Mouse (Mus musculus) hindbrain, embryonic 16.5 days (tissue): Measurements from ENCODE around the gene Slc35f6. TPM values are rescaled to one million over a fixed set of nuclear protein-coding genes. Genes with fewer than 3 reads are reported as not detected.
A peak's percentile ranks its signal among the peaks of the same experiment; 100 is the strongest.

Experiments
- ATAC-seq: fragments of 200-750 bp; cut with Nextera tagmentation; 2 replicates; pipeline ENCODE4 v1.8.0; 2017; ENCODE audit warnings: moderate TSS enrichment, moderate library complexity
- H3K27ac ChIP-seq: fragments of 300-500 bp; sonication (generic); 2 replicates; pipeline ENCODE4 v1.5.1; 2014; ENCODE audit warnings: low read depth, mild to moderate bottlenecking, control low read depth, low read length, moderate library complexity
- H3K27me3 ChIP-seq: fragments of 300-500 bp; sonication (generic); replicated peaks from 2 replicates; pipeline ENCODE4 v1.6.1; 2014; ENCODE audit warnings: low read length; ENCODE audit not compliant: control insufficient read depth, insufficient read depth
- H3K36me3 ChIP-seq: fragments of 300-500 bp; sonication (generic); 2 replicates; pipeline ENCODE4 v1.6.1; 2014; ENCODE audit warnings: mild to moderate bottlenecking, low read length, moderate library complexity, mixed read lengths; ENCODE audit not compliant: control insufficient read depth, insufficient read depth
- H3K4me1 ChIP-seq: fragments of 300-500 bp; sonication (generic); 2 replicates; pipeline ENCODE4 v1.6.1; 2014; ENCODE audit warnings: low read depth, low read length; ENCODE audit not compliant: control insufficient read depth, insufficient read depth
- H3K4me2 ChIP-seq: fragments of 300-500 bp; sonication (generic); 2 replicates; pipeline ENCODE4 v1.6.1; 2014; ENCODE audit warnings: mild to moderate bottlenecking, low read length, control low read depth, moderate library complexity
- H3K4me3 ChIP-seq: fragments of 300-500 bp; sonication (generic); 2 replicates; pipeline ENCODE4 v1.5.1; 2014; ENCODE audit warnings: mild to moderate bottlenecking, low read length, control low read depth, moderate library complexity
- H3K9ac ChIP-seq: fragments of 300-500 bp; sonication (generic); 2 replicates; pipeline ENCODE4 v1.6.1; 2014; ENCODE audit warnings: low read depth, mild to moderate bottlenecking, control low read depth, low read length, moderate library complexity
- H3K9me3 ChIP-seq: fragments of 300-500 bp; sonication (generic); 2 replicates; pipeline ENCODE4 v1.6.1; 2014; ENCODE audit warnings: mild to moderate bottlenecking, low read length, moderate library complexity; ENCODE audit not compliant: control insufficient read depth
- WGBS: fragments of 180-500 bp; shearing (Covaris S2); extraction: QIAGEN DNeasy Blood & Tissue Kit; methylation state at CpG from one replicate; pipeline ENCODE4 v1.1.7; 2014; 5-methylcytosine and 5-hydroxymethylcytosine counted together
- polyA plus RNA-seq: library from polyadenylated mRNA; unstranded; fragments of >200 nt; fragmentation: Nextera tagmentation; extraction: Ambion mirVana; gene quantifications from 2 replicates; pipeline ENCODE4 v1.2.1, GENCODE M21; 2015

Gene Slc35f6
- polyA plus RNA-seq, result 33.6 and 35.4 TPM in 2 replicates

DNA sequence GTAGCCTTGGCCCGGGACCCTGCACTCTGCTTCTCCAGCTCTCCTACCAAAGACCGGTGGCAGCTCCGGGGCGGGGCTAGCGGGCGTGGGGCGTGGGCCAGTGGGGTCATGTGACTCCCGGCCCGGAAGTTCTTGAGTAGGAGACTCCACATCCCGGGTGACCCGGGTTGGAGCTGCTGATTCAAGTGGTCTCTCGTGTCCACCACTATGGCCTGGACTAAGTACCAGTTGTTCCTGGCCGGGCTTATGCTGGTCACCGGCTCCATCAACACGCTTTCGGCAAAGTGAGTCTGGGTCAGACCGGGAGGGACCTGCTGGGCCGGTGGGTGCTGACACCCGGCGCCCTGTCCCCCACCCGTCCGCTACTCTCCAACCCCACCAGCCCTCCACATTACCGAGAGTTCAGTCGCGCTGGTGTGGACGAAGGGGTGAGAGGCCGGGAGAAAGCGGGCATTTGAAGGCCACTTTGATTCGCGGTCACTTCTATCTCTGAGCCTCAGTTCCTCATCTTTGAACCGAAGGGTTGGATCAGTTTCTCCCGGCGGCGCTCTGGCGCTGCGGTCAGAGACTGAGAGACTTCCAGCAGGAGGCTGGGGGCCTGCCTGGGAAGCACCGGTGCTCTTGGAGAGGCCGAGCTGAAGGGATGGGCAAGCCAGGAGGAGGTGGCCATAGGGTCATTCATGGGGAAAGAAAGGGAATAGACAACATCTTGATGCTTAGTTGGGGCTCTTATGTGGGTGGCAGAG lies at the start of gene Slc35f6:
Gene Slc35f6 (plus strand): TSS at position 119 of the 746 bp plus-strand sequence.
- peak within 1 kb of the TSS; percentile 78 for H3K4me3 ChIP-seq
- under 1% methylated on average over 36 of the region's 38 CpGs for WGBS
- H3K27ac ChIP-seq, result peak within 1 kb of the TSS; percentile 79
- H3K9ac ChIP-seq, result peak within 1 kb of the TSS; percentile 79
- H3K4me1 ChIP-seq, result peaks cover 13% of the 10 kb centered on the region
- no peaks in the 10 kb centered on the region for H3K9me3 ChIP-seq
- peak within 1 kb of the TSS; percentile 87 for H3K4me2 ChIP-seq
- H3K36me3 ChIP-seq, result no peaks in the 10 kb centered on the region
- no peaks in the 10 kb centered on the region for H3K27me3 ChIP-seq
- peak; percentile 96 for ATAC-seq

DNA sequence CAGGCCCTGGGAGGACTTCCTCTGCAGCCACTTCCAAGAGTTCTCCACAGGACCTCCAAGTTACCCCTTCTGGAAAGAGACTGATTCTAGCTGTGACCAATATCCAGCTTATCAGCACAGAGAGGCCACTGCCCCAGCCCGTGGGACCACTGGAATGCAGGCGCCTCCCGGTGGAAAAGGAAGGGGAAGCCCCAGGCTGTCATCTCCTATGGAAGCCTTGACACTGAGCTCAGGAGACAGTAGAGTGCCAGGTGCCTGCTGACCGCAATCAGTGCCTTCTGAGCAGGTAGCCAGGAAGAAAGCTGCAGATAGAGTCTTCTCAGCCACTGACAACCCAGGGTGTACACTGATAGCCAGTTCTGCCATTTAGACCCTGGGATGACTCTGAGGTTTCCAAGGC lies 46.3 kb upstream of the Slc35f6 start:
- WGBS, result 43% methylated on average over 4 of the region's 4 CpGs
- no peak for ATAC-seq
- no peak overlapping the region for H3K4me2 ChIP-seq

DNA sequence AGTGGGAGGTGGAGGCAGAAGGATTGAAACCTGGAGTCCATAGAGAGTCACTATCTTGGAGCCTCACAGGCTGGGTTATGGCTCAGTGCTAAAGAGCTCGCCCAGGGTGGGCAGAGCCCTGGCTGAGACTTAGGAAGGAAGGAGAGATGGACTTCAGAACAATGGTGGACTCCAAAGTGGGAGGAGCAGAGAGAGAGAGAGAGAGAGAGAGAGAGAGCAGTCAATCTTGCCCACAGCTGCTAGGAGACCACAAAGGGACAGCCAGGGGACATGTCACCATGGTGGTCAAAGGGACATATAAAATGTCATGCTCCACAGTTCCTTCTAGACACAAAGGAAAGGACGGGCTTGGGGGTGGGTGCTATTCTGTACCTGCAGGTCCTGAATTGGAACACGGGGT lies 44.5 kb upstream of the Slc35f6 start:
- no peaks in the 10 kb centered on the region for H3K36me3 ChIP-seq
- no peaks in the 10 kb centered on the region for H3K9me3 ChIP-seq
- H3K4me1 ChIP-seq, result peaks cover 6% of the 10 kb centered on the region; the same call in 1 of the 2 replicates
- no peak overlapping the region for H3K4me3 ChIP-seq
- no peak for ATAC-seq
- H3K27me3 ChIP-seq, result no peaks in the 10 kb centered on the region
- no peak overlapping the region for H3K9ac ChIP-seq
- WGBS, result 65% methylated on average over 3 of the region's 3 CpGs
- no peak overlapping the region for H3K27ac ChIP-seq
- no peak overlapping the region for H3K4me2 ChIP-seq

More for the DNA sequence above, 46.3 kb upstream of the Slc35f6 start:
- no peaks in the 10 kb centered on the region for H3K27me3 ChIP-seq
- H3K9me3 ChIP-seq, result no peaks in the 10 kb centered on the region
- no peak overlapping the region for H3K9ac ChIP-seq
- H3K4me1 ChIP-seq, result 0 out of 2 replicates have a peak, but pooled peaks cover 4% of the 10 kb centered on the region
- H3K4me3 ChIP-seq, result no peak overlapping the region
- no peak overlapping the region for H3K27ac ChIP-seq
- H3K36me3 ChIP-seq, result no peaks in the 10 kb centered on the region

DNA sequence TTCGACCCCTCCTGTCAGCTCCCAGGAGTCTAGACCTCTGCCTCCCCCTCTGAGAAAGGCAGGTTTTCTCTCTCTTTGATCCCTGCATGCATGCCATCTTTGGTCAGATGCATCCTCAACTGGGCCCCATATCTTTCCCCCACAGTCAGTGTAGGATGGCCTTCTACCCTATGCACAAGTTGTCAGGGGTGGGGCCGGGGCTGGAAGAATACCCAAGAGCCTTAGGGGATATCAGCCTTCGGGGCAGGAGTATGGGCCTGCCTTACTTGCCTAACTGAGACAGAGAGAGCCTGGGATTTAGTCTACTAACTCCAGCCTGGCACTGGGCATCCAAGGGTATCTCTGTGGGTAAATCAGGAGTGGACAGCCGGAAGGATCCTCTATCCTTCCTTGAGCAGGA lies 43.8 kb upstream of the Slc35f6 start:
- Histone ChIP-seq H3K36me3 (no peaks in the 10 kb centered on the region), H3K4me1 (peaks cover 6% of the 10 kb centered on the region; the same call in 1 of the 2 replicates), H3K27ac (no peak overlapping the region), H3K4me2 (no peak overlapping the region), H3K9ac (no peak overlapping the region), H3K9me3 (no peaks in the 10 kb centered on the region), H3K4me3 (no peak overlapping the region), H3K27me3 (no peaks in the 10 kb centered on the region)
- WGBS, result 76% methylated on average over 4 of the region's 4 CpGs
- no peak for ATAC-seq

DNA sequence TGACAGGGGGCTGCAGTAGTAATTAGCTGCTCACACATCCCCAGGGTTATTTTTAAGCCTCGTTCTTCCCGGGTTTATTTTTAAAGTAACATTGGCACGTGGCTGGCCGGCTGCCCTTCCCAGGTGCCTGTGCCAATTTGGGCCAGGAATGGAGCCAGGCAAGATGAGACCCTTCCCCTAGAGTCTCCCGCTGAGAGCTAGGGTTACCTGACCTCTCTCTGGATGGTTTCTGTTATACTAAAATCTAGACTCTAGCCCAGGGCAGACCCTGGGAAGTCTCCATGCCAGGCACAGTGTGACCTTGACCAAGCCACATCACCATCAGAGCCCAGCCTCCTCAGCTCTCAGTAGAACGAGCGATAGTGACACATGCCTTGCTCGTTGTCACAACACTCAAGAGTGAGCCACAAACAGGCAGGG lies 43.0 kb upstream of the Slc35f6 start:
- H3K36me3 ChIP-seq, result no peaks in the 10 kb centered on the region
- no peaks in the 10 kb centered on the region for H3K9me3 ChIP-seq
- H3K4me1 ChIP-seq, result peaks cover 6% of the 10 kb centered on the region; the same call in 1 of the 2 replicates
- H3K27me3 ChIP-seq, result no peaks in the 10 kb centered on the region
- WGBS, result 63% methylated on average over 8 of the region's 8 CpGs
- H3K9ac ChIP-seq, result no peak overlapping the region
- H3K4me3 ChIP-seq, result no peak overlapping the region
- H3K4me2 ChIP-seq, result no peak overlapping the region
- H3K27ac ChIP-seq, result no peak overlapping the region
- ATAC-seq, result no peak

DNA sequence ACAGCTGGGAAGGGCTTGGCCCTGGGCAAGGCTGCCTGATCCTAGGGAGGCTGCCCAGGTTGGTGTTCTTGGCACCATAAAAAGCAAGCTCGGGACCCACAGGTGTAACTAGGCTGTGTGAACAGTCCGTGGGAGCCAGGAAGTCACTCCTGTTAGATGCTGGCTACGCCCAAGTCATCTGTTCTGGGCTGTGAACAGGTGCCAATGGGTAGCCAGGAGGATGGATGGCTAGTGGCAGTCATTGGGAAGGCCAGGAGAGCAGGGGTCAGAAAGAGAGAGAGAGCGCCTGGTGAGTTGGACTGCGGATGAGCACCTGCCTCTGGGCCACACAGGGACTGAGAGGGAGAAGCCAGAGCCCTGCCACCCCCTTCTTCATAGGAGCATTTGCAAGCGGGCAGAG lies 42.1 kb upstream of the Slc35f6 start:
- WGBS, result 83% methylated on average over 6 of the region's 6 CpGs
- no peaks in the 10 kb centered on the region for H3K9me3 ChIP-seq
- no peak overlapping the region for H3K4me3 ChIP-seq
- peaks cover 6% of the 10 kb centered on the region; the same call in 1 of the 2 replicates for H3K4me1 ChIP-seq
- H3K36me3 ChIP-seq, result no peaks in the 10 kb centered on the region
- no peak overlapping the region for H3K4me2 ChIP-seq
- ATAC-seq, result no peak
- no peak overlapping the region for H3K27ac ChIP-seq
- H3K27me3 ChIP-seq, result no peaks in the 10 kb centered on the region
- no peak overlapping the region for H3K9ac ChIP-seq

DNA sequence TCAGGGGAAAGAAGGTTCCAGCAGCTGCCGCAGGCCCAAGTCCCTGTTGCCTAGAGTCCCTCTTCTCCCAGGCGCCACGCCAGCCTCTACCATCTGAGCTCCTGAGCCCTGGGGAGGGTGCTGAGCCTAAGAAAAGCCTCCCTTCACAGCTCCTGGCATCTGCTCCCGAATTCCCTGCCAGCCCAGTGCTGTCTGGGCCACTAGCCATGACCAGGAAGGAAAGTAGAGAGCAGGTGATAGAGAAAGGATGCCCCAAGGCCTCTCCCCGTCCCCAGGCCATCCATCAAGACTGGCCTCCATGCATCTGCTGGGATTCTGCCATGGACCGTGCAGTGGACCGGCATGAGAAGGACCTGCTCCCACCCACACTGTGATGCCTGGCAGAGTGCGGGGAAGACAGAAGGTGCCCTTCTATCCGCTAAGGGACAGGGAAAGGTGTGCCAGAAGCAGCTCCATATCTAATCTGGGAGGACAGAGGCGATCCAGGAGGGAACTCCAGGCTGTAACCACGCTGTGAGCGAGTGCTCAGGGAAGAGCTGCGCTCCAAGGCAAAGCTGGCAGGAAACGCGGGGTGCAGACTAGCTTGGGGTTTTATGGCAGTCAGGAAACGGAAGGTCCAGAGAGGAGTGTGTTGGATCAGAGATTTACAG lies 41.2 kb upstream of the Slc35f6 start:
- WGBS, result 58% methylated on average over 15 of the region's 16 CpGs
- H3K27ac ChIP-seq, result no peak overlapping the region; the same call in 1 of the 2 replicates

DNA sequence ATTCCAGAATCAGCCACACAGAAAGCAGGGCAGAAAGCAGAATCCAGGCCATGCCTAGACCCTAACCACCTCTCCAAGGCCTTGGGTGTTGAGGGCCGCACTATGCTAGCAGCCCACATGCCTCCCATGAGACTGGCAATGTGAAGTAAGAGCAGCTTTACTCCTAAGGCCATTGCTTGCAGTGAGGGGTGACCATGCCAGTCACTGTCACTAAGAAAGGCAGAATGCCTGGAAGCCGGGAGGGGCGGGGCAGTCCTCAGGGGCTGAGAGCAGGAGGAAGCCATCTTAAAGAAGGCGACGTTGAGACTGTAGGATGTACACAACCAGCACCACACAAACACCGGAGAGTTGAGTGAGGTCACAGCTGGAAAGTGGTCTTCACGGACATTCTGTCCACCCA lies 38.6 kb upstream of the Slc35f6 start:
- Histone ChIP-seq H3K4me3 (no peak overlapping the region), H3K36me3 (no peaks in the 10 kb centered on the region), H3K27ac (no peak overlapping the region), H3K9me3 (no peaks in the 10 kb centered on the region), H3K4me2 (no peak overlapping the region), H3K27me3 (no peaks in the 10 kb centered on the region), H3K9ac (no peak overlapping the region), H3K4me1 (peaks cover 7% of the 10 kb centered on the region; the same call in 1 of the 2 replicates)
- no peak for ATAC-seq
- WGBS, result 93% methylated on average over 7 of the region's 7 CpGs

More for the DNA sequence above, 41.2 kb upstream of the Slc35f6 start:
- peak; percentile 89 for ATAC-seq
- H3K4me1 ChIP-seq, result peaks cover 6% of the 10 kb centered on the region; the same call in 1 of the 2 replicates
- no peak overlapping the region for H3K9ac ChIP-seq
- no peaks in the 10 kb centered on the region for H3K9me3 ChIP-seq
- H3K4me2 ChIP-seq, result no peak overlapping the region
- no peaks in the 10 kb centered on the region for H3K27me3 ChIP-seq
- no peaks in the 10 kb centered on the region for H3K36me3 ChIP-seq
- no peak overlapping the region for H3K4me3 ChIP-seq

DNA sequence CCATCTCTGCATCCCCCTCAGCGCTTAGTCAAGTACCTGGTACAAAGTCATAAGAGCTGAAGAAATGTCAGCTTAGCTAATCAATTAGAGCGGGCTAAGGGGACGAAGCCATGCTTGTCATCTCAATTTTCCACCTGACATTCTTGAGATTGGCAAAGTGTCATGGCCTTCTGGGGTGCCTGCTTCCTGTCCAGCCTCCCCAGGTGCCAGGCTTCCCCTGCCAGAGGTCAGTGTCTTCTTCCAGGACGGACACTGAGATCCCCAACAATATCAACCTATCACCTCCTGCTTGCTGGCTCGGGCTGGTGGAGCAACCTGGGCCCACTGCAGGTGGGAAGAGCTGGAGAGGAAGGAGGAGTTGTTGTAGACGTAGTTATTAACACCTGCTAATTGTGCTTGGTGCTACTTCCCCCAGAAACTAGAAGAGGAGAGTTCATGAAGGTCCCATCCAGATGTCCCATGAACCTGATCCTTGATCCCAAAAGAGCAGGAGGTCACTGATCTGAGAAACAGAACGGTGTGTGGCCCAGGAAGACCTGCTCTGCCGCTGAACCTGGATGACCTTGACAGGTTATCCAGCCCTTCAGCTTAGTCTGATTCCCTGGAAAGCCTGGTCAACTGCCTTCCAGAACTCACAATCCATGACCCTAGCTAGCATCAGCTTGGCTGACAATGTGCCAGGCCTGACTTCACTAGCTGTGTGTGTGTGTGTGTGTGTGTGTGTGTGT lies 37.7 kb upstream of the Slc35f6 start:
- no peak overlapping the region for H3K4me2 ChIP-seq
- no peak overlapping the region for H3K4me3 ChIP-seq
- 80% methylated on average over 8 of the region's 8 CpGs for WGBS
- ATAC-seq, result no peak
- no peak overlapping the region for H3K9ac ChIP-seq
- H3K27ac ChIP-seq, result no peak overlapping the region
- H3K9me3 ChIP-seq, result no peaks in the 10 kb centered on the region
- H3K27me3 ChIP-seq, result no peaks in the 10 kb centered on the region
- H3K4me1 ChIP-seq, result peaks cover 11% of the 10 kb centered on the region; the same call in 1 of the 2 replicates
- H3K36me3 ChIP-seq, result no peaks in the 10 kb centered on the region
